Mouse (Mus musculus) right cerebral cortex, adult 18-20 months (tissue): ENCODE data around the gene Kcnj8.

Experiments
- DNase-seq: peaks from one replicate; pipeline ENCODE4 v3.0.0; 2022; ENCODE audit warnings: mixed read lengths

The Kcnj8 gene

DNA sequence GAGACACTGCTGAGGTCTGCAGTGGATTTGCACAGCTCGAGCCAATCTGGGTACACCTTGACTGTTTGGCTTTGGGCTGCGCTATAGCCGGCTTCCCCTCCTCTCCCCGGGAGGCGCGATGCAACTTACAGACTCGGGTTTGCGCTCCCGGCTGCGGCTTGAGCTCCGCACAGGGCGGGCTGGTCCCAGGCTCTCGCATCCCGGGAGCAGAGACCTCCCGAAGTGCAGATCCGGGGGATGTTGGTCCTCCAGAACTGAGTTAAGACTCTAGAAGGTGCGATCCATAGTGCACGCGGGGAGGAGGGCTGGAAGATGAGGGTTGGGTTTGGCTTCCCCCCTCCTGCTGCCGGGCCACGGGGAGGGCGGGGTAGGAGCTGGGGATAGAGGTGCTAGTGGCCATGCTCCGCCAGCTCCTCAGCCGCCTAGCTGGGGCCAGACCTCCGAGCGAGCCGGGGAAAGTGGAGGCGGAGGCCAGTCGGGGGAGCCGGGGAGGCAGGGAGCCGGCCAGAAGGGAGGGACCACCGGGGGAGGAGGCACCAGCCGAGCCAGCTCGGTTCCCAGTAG lies at the start of gene Kcnj8:
TSS of gene Kcnj8 (minus strand) at position 560 of the 564 bp plus-strand sequence.
- DNase-seq: peak; percentile 7

DNA sequence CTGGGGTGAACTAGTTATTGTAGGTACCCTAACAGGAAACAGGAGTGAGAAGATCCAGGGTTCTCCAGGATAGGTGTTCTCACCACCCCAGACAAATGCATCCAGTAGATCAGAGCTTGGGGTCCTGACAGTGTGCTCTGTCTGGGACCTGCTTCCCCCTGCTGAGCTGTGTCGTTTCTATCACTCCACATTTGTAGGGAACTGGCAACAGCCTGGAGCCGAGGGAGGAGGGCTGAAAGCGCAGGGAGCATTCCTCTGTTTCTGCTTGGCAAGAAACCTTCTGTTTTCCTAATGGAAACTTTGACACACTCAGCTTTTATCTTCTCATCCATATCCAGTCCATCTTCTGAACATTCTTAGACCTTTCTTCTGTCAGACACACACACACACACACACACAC lies 45.2 kb upstream of the Kcnj8 start:
- DNase-seq: no peak

DNA sequence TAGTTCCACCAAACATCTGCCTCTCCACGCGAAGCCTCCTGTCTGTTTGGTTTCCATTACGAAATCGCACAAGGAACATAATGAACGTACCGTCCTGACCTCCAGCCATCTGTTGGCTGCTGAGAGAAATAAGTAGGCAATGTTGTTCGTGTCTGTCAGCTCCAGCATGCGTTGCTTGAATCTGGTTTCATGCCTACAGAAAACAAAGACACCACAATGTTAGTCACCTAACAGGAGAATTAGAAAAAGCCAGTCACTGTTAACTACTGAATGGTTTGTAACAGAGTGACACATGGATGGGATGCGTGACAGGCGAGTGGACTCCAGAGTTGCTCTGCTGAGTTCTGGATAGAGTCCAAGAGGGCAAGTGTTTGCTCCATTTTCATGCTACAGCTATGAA lies 42.9 kb upstream of the Kcnj8 start:
- DNase-seq: no peak

DNA sequence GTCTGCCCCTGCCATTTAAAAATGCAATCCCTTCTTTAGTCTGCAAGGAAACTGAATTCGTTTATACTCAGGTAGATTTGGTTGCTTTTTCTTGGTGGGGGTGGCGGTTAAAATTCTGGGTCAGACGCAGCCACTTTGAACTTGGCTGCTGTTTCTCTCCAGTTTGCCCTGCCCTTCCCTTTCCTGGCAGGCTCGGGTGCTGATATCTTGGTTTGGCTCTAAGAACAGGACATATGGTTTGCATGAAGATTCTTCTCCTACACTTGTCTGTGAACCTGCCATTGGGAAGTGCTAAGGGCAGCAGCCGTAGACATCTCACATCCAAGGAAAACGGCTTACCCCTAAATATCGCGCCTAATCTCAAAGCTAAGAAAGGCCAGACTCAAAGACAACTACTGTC lies 41.0 kb upstream of the Kcnj8 start:
- no peak for DNase-seq

DNA sequence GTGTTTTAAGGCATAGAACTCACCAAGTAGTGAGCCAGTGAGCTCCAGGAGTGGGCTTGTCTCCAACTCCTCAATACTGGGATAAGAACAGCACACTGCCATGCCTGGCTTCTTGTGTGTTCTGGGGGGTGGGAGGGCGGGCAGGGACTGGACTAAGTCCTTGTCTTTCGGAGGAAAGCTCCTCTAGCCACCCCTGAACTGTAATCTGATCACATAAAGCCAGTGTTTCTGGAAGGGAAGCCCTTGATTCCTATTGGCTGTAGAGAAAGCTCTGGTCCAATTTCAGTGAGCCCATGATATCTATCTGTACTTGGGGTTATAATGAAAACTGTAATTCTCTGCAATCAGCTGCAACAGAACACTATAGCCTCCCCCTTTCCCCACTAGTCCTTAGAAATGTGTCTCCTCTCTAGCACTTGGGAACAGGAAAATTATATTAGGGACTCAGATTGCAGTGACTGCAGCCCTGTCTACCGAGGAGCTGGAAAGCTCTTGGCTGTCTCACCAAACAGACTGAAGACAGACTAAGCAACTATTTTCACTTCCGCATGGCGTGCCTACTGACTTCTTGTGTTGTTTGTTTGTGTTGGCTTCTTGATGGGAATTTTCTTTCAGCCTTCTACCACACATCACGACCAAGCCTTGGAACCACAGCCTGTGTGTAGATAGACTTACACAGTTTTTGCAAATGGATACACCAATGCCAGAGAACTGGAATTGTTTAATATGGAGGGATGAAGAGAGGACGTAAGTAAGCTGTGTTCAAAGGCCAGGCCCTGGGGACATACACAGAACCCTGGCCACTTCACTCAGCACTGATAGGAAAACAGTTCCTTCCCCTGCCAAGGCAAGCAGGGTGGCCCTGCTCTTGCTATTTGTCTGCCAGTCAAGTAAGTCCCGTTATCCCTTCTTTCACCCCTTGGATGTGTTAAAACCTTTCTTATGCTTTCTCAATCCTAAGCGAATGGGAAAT lies 38.3 kb upstream of the Kcnj8 start:
- DNase-seq: no peak

DNA sequence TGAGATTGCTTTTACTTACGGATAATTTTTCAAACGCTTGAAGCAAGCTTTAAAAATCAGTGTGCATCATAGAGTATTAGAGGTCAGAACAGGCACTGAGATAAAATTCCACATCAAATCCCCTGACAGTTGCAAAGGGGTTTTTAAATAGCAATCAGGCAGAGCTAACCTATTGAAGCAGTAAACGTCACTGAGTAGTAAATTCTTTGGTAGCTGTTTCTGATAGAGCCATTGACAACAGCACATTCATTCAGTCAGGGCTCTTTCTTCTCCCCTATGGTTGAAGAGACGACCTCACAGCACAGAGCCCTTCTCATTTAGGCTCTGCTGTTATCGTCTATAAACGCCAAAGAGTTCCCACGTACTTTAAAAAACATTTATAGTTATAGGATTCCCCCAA lies 35.7 kb upstream of the Kcnj8 start:
- DNase-seq: no peak

DNA sequence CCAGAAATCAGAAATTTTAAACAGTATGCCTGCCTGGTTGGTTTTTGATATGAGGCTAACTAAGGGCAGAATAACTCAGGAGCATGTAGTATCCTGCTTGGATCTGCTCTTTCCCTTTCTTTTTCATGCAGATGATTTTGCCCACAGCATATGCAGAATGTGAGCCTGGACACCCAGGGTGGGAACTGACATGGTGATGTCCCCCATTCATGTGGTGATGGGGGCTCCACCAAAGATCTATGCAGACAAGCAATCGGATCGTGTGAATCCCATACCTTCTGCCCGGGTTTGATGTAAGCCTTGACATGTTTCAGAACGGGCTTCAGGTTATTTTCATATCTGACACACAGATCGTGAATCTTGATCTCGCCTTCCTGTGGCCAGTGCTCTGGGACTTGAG lies 31.4 kb upstream of the Kcnj8 start:
- DNase-seq: no peak

DNA sequence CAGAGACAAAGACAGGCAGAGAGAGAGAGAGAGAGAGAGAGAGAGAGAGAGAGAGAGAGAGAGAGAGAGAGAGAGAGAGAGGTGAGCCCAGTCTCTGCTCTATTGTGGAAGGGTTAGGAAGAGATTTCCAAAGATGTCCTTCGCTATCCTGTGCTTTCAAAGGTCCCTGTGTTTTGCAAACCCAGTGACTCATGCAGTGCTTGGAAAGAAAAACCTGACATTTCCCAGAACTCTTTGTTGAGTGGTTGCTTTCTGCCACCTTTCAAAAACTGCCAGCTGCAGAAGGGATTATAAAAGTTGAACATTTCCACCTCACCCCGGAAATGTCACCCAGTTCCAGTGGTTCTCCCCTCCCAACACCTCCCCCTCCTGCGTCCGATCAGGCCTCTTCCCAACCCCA lies 7.4 kb upstream of the Kcnj8 start:
- DNase-seq: no peak

DNA sequence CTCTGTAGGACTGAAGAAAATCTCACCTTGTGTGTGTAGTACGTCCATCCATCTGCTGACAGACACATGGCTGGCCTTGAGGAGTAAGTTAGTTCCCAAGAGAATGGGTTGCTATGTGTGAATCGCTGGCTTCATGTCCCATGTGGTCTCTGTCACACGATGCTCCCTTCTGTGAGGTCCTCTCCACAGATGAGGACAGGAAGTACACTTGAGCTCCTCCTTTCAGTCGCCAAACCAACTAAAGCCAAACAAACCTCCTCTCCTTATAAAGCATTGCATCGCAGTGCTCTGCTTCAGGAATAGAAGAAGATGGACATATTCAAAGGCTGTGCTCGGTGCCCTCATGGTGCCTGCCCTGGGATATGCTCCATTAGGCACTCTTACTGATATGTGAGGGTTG lies 6.4 kb upstream of the Kcnj8 start:
- no peak for DNase-seq

DNA sequence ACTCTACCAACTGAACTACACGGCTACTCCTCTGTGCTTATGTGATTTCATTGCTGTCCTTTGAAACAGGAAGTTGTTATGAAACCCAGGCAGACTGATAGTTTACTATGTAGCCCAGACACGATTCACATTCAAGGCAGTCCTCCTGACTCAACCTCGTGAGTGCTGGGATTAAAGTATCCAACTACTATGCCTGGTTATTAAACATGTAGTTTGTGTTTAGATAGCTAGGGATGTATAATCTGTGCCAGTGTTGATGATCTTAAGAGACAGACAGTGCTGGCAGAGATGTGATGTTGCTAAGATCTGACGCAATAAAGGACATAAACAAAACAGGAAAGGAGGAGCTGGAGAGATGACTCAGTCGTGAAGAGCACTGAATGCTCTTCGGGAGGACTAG lies 1.5 kb upstream of the Kcnj8 start:
- no peak for DNase-seq

DNA sequence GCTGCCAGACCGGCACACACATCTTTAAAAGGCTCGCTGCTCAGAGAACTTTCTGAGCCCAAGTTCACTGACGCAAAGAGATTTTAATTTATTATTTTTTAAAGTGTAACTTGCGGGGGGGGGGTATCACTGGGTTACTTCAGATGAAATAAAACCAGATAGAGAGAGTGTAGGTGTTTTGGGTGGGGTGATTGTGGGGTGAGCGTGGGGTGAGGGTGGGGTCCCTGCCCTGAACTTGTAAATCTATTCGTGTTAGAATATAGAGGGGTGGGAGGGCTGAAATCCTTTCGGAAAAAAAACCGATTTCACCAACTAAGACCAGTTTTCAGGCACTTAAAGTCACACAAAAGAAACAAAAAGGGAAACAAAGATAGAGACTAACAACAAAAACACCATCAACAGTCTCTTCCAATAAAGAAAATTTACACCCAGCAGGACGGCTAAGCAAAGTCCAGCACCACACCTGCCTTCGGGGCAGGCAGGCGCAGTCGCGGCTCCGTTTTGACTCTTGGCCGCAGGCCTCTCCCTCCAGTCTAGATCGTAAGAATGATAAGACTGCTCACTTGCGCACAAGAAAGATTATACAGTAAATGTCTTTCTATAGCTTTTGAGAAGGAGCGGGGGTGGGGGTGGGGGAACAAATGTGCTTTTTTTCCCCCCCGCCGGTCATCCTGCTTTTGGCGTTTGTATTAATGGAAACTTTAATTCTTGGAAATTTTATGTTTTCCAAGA lies 381 bp upstream of the Kcnj8 start:
- DNase-seq: no peak

DNA sequence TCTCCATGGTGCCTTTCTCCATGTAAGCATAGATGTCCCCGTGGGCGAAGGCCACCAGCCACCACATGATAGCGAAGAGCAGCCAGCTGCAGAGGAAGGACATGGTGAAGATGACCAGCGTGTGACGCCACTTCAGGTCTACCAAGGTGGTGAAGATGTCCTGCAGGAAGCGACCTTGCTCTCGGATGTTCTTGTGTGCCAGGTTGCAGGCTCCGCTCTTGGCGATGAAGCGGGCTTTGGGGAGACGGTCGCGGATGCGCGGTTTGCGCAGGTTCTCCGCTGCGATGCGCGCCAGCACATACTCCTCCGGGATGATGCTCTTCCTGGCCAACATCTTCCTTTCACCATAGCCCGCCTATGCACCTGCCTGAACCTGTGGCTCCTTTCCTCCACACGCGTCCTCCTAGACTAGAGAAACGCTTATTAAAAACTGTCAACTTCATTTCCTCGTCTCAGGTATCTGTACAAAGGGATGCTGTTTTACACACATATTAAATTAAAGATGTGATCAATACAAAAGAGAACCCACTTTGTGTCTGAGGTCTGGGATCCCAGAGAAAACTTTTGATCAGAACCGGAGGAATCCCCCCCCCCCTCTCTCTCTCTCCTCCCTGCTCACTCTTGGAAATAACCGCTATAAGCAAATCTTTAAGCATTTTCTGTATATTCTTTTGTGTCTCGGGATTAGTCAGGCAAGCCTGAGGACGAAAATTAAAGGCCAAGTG lies 1.2 kb downstream of the Kcnj8 start:
- DNase-seq: peak; percentile 3

DNA sequence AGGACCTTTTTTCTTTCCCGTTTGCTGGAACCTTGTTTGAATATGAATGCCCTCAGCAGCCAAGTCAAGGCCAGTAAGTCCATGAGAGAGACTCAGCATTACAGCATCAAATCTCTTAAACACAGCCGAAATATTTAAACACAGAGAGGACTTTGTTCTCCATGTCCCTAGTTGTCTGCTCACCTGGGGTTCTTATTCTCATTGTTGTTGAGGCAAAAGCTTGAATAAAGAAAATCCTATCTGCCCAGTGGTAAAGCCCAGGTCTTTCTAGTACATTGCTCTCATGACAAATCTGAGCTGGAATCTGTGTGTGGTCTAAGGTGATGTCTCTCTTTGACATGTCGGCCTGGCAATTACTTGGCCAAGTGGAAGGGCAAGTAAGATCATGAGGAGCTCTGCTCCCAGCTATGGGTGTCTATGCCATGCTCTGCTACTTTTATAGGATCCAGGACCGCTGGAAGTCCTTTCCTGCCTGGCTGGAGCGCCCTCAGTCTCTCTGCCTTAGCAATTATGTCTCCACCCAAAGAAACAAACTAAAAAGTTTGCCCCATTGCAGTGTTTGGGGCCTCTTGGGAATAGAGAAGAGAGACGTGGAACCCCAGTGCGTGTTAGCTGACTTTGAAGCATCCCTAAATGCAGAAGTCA lies 2.6 kb downstream of the Kcnj8 start:
- no peak for DNase-seq

DNA sequence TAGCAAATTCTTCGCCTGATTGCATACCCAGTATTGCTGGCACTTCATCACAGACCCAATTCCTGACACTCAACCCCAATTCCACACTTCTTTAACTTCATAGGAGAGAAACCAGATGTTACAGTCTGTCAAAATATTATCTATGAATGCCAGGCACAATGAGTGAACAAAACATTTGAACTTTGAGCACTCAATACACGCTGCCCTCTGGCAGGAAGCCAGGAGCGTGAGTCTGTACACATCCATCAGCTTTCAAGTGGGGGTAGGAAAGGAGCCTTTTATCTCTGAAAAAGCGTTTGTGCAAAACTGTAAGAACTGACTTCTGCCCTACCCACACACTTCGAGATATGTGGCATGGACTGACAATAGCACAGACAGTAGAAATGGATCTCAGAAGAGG lies 4.0 kb downstream of the Kcnj8 start:
- DNase-seq: no peak

DNA sequence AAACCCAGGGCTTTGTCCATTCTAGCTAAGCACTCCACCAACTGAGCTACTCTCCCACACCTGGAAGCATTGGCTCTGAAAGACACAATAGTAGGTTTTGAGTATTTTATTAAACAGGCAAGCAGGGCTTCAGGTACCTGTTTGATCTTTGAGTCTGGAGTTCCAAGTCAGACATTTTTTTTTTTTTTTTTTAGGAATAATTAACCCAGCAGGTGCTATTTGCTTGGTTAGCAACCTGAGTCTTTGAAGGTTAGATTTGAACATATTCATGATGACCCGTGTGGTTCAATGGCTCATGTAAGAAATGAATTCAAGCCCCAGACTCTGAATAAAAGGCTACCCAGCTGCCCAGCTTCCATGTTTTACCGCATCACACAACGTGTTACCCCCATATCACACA lies 6.7 kb downstream of the Kcnj8 start:
- no peak for DNase-seq

DNA sequence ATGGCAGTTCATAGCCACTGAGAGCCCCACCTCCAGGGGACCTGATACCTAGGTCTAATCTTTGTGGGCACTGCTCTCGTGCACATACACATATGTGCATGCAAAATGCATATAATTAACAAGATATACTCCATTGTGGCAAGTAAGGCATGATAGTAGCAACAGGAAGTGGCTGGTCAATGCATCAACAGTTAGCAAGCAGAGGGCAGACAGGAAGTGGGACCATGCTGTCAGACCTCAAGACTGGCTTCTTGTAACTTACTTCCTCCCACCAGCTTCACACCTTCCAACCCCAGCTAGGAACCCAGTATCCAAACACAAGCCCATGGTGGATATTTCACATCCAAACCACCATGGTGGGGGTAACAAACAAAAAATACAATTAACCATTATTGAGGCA lies 10.3 kb downstream of the Kcnj8 start:
- DNase-seq: no peak

DNA sequence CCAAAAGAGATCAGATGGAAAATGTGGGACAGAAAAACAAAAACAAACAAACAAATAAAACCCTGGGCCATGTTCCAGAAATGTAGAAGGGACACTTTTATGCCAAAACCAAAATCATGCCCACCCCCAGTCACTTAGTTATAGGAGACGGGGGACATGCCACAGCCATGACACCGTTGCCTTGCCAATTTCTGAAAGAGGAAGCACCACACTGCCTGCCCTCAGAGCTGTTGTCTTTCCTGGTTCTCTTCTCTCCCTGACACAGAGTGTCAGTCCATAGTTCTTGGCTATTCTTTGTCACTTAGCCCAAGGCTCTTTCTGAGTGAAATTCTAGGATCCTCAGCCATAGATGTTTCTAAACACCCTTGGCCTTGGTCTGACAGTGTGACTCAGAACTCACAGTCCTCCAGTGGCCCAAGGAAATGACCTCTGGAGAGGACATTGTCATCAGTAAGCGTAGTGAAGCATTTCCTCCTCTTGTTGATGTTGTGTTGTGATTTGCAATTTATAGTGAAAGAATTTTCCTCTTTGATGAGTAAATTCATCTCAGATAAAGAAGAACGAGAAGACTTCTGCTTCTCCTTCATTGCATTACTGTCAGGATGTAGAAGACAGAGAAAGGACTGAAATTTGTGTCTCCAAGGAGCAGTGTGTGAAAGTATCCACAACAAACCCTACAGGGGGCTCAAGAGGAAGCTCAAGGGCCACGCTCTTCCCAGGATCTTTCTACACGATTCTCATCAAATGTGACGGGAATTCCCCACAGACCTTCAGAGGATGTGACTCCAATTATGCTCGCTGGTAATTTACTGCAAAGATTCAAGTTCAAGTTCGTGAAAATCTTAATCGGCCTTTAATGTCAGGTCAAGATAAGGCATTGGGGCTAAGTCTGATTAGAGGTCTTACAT lies 12.4 kb downstream of the Kcnj8 start:
- no peak for DNase-seq

DNA sequence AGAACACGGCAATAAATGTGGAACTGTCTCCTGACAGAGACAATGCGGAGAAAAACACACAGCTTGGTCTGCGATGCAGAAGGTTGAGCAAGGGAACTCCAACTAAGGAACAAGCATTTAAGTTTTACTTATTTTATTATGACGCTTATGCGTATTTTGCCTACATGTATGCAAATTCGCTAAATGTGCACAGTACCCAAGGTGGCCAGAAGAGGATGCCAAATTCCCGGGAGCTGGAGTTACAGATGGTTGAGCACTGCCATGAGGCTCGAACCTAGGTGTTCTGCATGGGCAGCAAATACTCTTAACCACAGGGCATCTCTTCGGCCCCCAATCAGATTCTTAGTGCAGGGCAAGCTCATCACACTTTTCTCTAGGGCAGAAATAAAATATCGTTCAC lies 13.3 kb downstream of the Kcnj8 start:
- DNase-seq: no peak

DNA sequence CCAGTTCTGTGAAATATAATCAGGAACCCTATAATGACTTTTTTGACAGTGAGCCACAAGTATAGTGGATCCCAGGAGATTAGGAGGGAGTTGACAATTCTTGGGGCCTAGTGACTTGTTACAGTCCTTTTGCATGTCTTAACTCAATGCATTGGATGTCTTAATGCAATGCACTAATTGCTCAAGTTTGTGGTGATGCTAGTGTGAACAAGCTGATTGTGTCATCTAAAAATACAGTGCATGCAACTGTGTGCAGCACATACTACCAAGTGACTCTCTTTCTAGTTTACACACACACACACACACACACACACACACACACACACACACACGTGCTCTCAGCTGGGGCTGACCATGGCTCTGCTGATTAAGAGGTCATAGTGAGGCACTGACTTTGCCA lies 15.4 kb downstream of the Kcnj8 start:
- DNase-seq: no peak

DNA sequence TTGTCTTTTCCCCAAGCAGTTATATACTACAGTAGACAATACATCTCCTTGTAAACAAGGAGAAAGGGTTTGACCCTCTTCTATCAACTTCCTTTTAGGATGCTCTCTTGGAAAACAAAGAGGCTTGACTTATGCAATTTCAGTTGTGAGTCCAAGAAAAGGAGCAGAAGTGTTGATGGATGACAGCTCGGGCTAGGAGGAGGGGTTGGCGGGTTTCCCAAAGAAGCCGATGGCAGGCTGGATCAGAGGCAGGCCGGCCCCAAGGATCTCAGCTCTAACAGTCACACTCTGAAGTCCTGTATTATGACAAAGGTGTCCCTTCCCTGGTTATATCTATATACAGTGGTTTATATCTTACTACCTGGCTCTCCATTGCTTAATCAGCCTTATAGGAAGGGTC lies 19.9 kb downstream of the Kcnj8 start:
- no peak for DNase-seq

DNA sequence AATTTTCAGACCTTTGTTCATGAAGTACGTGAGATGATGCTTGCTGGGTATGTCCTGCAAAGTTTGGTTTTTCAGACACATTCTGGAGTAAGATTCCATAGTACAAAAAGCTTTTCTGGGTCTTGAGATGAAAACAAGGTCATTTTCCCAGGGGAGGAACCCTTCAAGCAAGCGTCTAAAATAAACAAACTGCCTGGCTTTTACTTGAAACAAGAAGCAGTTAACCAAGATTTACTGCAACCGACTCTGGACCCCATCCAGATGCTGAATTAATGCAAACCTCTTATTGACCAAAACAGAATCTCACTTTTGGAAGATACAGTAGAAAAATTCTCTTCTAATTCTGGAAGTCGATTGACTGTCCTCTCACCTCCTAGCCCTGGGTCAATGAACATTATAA lies 20.5 kb downstream of the Kcnj8 start:
- no peak for DNase-seq

DNA sequence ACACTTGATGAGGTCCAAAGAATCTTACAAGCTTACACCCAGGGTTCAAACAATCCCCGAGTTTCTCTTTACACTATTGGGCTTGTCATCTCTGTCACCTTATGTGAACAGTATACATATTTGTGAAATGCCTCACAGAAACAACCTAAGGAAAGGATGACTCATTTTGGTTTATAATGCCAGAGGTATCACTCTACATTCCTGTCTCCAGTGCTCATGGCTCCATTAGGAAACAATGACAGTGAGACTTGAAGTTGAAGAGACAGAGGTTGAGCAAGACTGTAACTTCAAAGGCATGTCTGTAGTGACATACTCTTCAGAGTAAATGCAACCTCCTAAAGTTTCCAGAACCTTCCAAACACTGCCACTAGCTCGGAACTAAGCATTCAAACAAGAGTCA lies 23.0 kb downstream of the Kcnj8 start:
- no peak for DNase-seq
